Mouse (Mus musculus): ENCODE data around the gene Dmrtc2. TPM values are rescaled to one million over a fixed set of nuclear protein-coding genes. Genes with fewer than 3 reads are reported as not detected.
"Not testable (repeated sequence)": the region's sequence is repeated elsewhere in the genome, so short reads cannot be mapped to it uniquely, and the experiment has no call there.

Dmrtc2 gene
- total RNA-seq, 2 experiments from 2014 or later: not detected

DNA sequence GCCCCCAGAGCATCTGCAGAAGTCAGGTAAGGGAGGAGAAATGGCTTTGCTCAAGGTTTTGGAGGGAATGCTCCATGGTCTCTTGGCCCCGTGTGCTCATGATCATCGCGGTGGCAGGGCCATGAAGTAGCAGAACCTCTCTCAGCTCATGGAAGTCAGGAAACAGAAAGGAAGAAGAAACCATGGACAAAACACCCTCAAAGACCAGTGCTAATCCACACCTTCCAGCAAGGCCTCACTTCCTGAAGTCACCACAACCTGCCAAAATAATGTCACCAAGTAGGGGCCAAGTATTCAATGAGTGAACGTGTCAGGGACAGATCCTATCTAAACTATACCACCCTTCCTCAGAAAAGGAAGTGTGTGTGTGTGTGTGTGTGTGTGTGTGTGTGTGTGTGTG is 7.0 kb upstream of the Dmrtc2 start:
- no peak for DNase-seq (ENCODE audit: low spot score in 2 of 2)

DNA sequence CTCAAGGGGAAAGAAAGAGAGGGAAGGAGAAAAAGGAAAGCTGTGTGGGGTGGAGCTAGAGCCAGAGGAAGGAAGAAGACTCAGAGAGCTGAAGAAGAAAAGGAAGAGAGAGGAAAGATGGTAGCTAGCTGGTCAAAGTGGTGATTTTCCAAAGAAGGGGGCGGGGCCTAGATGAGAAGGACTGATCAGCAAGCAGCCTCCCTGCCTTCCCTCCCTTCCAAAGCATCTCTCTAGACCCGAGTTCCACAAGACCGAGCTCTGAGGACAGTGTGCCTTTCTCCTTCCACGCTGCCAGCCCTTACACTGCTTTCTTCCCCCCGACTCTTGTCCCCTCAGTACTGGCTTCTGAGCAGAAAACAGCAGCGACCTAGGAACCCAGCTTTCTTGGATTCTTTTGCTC is 5.7 kb upstream of the Dmrtc2 start:
- intact Hi-C loops (cut with DNase I): no loop called here
- no peak for DNase-seq (ENCODE audit: low spot score in 2 of 2)

More for the DNA sequence above, 7.0 kb upstream of the Dmrtc2 start:
- intact Hi-C loops (cut with DNase I): no loop called here

DNA sequence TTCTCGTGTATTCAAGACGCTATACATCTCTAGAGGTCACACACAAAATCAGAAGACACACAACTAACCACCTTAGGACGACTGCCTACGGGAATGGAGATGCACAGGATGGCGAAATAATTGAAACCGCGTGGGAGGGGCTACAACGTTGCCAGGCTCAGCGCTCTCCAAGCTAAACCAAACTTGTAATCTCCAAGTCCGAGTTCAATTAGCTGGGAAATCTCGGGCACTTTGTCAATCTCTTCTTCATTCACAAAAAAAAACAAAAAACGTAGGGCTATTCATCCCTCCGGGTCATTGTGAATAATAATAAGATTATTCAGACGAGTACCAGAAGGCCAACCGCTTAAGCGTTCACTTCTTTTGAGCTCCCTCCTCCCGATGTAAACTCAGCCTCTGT is 777 bp upstream of the Dmrtc2 start:
- intact Hi-C loops (cut with DNase I): no loop called here
- no peak for DNase-seq (ENCODE audit: low spot score in 2 of 2)

DNA sequence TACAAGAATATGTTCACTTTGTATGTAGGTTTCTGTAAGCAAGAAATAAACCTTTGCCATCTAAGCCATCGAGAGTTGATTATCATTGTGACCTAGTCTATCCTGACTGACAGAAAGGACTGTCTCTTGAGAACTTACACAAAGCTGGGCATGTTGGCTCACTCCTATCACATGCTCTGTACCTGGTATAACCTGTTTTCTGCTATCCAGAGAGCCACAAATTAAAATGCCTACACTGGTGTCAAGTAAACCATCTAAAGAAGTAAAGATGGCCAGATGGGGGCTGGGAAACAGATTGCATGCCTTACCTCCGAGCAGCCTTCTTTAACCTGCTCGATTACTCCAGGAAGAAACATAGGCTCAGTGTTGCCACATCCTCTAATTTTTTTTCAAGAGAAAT is 7.7 kb downstream of the Dmrtc2 start:
- intact Hi-C loops (cut with DNase I): no loop called here
- DNase-seq (ENCODE audit: low spot score in 2 of 2): no peak

DNA sequence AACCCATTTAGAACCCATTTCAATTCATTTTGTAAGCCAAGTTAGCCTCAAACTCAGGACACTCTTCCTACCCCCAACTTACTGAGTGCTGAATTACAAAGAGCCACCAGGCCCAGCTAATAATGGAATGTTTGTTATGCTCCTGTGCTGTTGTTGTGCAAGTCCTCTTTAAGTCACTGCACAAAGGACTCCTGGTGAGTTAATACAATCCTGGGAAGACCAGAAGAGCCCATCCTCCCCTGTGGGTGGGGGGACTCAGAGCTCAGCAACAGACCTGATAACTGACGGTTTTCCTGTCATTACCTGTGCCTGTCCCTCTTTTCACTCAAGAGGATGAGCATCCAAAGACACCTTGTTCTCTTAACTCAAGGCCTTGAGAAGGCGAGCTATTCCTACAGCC is 9.8 kb downstream of the Dmrtc2 start:
- intact Hi-C loops (cut with DNase I): no loop called here
- DNase-seq (ENCODE audit: low spot score in 2 of 2): no peak

DNA sequence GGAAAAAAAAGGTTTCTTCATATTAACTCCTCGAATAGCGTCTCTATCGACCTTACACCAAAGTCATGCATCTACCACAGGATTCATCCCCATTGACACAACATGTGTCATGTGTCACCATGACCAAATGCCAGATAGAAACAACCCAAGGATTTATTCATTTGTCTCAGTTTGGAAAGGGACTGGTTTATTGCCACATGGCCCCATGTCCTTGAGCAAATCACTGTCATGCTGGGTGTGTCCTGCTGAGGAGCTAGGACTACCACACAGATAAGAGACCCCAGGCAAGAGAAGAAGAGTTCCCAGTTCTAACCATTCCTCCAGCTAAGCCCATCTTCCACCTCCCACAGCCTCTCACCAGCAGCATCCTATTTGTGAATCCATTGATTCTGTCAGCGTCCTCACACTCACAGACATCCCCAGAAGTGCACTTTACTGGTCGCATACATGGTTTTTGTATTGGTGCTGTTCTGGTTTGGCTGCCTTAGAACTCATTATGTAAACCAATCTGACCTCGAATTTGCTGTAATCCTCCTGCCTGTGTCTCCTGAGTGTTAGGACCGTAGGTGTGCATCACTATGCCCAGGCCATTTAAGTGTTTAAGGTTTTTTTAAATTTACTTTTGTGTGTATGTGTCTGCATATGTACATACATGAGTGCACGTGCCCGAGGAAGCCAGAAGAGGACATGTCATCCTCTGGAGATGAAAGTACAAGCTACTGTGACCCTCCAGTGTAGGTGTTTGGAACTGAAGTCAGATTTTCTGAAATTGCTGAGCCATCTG is 12.8 kb downstream of the Dmrtc2 start:
- intact Hi-C loops (cut with DNase I): no loop called here

DNA sequence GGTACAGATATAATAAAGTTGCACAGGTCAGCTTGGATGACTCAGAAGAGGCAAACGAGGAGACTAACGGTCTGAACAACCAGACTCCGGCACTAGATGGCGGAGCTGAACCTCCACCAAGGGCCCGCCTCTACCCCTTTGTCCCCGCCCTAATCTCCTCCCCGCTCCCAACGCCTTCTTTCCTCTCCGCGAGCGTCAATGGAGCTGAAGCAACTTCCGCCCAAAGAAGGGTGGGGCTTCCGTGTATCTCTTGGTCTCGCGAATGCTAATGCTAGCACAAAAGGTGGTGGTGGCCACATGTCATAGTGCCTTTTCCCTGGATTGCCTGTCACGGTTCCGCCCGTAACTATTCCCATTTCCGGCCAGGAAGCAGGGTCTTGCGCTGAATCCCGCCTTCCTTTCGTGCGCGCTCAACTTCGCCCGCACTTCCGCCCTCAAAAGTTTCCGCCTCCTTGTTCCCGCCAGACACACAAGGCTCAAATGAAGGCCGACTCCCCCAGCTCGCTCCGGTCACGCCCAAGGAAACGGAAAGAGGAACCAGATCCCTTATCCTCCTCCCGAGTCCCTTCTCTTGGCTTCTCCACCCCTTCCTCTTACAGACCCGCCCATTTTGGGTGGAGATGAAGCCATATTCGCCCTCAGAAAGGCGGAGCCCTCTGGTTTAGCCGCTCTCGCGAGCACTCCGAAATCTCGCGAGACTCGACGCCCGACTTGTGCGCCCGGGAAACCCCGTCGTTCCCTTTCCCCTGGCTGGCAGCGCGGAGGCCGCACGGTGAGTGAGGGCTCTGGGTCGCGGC is 14.2 kb downstream of the Dmrtc2 start, which contains the start of gene Rps19:
Gene Rps19, plus strand, starts transcription at position 476 of the 797 bp plus-strand sequence.
- intact Hi-C loops (cut with DNase I): no loop called here
- peak; percentile 98 to 99 for DNase-seq (ENCODE audit: low spot score in 2 of 2)

More for the DNA sequence above, 12.8 kb downstream of the Dmrtc2 start:
- no peak for DNase-seq (ENCODE audit: low spot score in 2 of 2)

DNA sequence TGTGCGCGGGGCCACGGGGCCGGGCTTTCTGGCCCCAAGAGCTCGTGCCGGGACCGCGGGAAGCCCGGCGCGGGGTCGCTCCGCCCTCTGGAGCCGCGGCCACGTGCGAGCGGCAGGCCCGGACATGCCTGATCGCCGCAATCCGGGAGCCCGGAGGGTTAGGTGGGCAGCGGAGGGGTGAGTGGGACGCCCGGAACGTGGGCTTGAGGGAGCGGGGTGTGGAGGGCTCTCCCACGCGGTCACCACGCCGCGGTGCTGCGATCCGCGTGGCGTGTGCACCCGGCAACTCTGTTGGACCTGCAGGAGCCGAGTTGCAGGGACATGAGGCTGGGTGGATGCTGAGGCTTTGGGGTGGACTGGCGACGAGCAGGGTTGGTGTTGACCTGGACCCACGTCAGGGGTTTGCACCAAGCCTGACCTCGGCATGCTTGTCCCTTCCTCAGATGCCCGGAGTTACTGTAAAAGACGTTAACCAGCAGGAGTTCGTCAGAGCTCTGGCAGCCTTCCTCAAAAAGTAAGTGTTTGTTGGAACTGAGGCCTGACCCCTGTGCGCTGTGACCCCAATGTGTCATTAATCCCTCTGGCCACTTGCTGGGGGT is 14.9 kb downstream of the Dmrtc2 start:
- intact Hi-C loops (cut with DNase I): no loop called here
- DNase-seq (ENCODE audit: low spot score in 2 of 2): no peak

DNA sequence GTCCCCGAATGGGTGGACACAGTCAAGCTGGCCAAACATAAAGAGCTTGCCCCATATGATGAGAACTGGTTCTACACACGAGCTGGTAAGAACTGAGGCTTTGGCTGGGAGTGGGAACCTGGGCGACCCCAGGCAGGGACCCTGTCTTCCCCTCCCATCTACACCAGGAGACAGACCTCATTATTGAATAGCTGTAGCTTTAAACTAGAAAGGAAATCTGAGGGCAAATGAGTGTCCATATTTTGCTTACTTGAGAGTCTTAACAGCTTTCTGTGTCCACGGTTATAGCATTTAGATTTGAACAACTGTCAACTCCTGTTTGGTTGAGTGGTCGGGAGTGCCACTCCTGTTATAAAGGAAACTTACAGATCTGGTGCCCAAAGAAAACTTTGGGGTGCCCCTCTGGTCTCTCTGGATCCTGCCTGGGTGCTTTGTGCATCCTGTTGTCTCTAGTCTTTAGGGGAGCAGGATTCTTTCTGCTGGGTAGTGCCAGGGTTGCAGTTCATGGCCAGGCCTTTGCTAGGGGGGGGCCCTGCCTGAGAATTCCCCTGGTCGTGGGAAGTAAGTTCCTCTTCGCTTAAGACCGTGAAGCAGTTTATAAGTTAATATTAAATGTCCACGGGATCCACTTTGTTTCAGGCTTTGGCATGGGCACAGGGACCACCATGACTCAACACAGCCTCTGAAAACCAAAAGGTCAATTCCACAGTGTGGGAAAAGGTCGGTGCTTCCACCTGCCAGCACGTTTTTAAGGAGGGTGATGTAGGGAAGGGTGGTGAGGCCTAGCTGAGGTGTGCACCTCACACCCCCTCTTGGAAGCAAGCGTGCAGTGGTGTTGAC is 15.8 kb downstream of the Dmrtc2 start:
- no peak for DNase-seq (ENCODE audit: low spot score in 2 of 2)
- intact Hi-C loops (cut with DNase I): no loop called here

DNA sequence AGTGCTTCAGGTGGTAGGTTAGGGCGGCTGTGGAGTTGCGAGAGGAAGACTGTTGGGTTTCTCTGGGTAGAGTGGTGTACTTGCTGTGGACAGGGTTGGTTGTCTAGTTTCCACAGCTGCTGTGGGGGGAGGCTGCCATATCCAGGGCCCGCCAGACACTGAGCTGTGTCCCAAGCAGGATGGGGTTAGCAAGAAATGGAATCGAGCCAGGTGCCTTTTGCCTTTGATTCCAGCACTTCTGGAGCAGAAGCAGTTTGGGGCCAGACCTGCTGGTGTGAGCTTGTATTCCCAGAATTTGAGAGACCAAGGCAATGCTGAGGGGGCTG is 16.4 kb downstream of the Dmrtc2 start:
- intact Hi-C loops (cut with DNase I): no loop called here
- no peak for DNase-seq (ENCODE audit: low spot score in 2 of 2)

DNA sequence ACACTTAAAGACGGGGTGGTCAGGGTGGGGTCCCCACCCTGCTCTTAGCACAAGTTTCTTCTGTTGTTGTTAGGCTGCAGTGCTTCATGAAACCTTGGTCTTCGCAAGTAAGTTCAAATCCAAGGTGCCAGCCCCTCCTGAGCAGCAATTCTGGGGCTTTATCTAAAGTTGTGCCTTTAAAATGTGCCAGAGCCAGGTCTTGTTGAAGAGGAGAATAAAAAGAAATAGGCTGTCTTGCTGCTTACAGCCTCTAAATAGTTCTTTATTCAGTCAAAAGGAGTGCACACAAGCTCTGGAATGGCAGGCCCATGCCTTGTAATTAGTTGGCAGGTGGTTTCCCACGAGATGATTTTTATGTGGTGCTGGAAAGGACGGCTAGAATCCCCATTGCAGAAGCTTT is 17.2 kb downstream of the Dmrtc2 start:
- DNase-seq (ENCODE audit: low spot score in 2 of 2): no peak
- intact Hi-C loops (cut with DNase I): no loop called here

DNA sequence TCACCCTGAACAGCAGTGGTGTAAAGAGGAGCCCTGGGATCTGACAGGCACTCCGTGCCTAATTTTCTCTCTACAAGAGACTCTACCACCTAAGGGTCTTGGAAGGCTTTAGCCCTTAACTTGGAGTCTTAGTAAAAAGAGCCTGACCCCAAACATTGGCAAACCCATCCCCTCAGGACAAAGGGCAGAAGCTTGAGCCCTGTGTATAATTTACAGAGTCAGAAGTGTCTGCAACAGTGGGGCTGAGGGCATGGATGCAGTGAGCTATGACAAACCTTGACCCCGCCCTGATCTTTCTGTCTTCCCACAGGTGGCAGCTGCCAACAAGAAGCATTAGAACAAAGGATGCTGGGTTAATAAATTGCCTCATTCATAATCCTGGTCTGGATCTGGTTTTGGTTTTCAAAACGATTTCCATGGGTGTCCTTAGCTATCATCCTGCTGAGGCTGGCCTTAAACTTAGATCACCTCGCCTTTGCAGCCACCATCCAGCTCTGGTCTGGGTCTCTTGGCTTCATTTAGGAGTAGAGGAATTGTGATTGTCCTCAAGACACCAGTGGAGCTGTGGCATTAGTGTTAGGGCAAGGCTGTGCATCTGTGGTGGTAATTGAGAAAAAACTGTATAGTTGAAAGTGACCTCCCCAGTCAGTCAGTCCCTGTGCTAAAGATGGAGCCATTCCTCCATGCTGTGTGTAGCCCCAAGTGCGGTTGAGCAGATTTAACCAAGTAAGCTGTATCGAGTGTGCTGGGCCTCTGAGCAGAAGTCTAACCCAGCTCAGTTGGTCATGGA is 19.8 kb downstream of the Dmrtc2 start:
- DNase-seq (ENCODE audit: low spot score in 2 of 2): no peak
- intact Hi-C loops (cut with DNase I): loop anchor here (2.0 kb wide), 1 partner anchor 77 kb away; no protein-coding TSS in a partner anchor

DNA sequence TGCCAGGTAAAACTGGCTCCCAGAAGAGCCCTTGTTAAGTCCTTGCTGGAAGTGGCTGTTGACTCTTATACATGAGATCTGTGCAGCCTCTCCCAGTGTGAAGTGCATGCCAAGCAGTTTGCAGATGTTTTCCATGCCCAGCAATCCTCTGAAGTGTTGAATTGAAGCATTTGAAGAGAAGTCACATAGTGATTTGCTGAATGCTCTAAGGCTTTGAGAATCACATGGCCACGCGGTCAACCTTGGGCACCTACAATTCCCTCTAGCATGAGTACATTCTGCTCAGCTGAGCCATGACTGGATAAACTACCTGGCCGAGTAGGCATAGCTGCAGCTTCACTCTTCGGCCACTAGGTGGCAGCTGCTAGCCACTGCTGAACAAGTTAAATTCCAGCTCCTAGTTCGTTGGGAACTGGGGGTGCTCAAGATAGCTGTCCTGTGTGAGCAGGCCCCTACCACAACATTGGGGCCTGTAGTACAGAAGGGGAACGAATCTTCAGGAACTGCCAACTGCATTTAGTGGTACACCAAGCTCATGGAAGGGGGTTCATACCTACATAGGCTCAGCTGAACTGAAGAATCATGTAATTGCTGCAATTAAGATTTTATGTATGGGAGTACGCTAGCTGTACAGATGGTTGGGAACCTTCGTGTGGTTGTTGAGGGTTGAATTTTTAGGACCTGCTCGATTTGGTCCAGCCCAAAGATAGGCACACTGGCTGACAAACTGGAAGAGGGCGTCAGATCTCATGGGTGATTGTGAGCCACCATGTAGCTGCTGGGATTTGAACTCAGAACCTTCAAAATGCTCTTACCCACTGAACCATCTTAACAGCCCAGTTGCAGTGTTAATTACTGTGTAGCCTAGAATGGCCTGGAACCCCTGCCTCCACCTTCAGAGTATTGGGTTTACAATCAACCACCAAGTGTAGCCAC is 20.7 kb downstream of the Dmrtc2 start:
- intact Hi-C loops (cut with DNase I): loop anchor here (2.0 kb wide), 1 partner anchor 76 kb away; no protein-coding TSS in a partner anchor
- DNase-seq (ENCODE audit: low spot score in 2 of 2): peak; percentile 79 to 85

DNA sequence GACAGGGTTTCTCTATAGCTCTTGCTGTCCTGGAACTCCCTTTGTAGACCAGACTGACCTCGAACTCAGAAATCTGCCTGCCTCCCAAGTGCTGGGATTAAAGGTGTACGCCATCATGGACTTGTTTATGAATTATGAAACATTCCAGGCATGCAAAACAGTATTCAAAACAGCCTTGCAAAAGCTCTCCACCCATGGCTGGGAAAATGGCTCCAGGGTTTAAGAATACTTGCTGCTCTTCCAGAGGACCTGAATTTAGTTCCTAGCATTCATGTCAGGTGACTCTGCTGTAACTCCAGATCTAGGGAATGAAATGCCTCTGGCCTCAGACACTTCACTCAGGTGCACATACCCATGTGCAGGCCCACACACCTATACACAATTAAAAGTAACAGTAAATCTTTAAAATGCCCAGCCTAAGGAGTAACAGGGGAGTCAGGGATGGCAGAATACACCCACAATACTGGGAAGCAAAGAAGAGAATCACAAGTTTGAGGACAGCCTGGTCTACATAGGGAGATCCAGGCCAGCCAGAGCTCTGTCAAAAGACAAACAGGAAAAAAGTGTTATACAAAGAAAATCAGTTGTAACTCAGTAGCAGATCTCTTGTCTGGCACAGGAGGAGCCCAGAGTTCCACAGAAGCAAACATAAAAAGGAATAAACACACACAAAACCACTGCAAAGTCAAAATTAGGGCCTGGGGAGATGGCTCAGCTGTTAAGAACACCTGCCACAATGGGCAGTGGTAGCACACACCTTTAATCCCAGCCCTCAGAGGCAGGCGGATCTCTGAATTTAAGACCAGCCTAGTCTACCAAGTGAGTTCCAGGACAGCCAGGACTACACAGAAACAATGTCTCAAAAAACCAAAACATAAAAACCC is 21.6 kb downstream of the Dmrtc2 start:
- intact Hi-C loops (cut with DNase I): loop anchor here (2.0 kb wide), 1 partner anchor 75 kb away; no protein-coding TSS in a partner anchor
- no peak for DNase-seq (ENCODE audit: low spot score in 2 of 2)

DNA sequence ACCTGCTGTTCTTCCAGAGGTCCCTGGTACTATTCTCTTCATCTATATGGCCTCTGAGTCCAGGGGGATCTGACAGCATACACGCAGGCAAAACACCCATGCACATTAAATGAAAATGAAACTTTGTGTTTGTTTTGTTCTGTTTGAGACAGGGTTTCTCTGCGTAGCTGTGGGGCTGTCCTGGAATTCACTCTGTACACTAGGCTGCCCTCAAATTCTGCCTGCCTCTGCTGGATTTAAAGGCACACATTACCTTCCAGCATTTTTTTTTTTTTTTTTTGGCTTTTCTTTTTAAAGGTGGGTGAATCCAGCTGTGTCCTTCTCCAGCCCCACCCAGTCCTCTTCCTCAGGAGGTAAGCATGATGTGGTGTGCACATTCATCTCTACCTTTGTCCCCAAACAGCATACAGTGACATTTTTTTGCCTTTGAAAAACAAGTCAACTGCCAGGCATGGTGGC is 22.3 kb downstream of the Dmrtc2 start:
- intact Hi-C loops (cut with DNase I): no loop called here
- no peak for DNase-seq (ENCODE audit: low spot score in 2 of 2)

DNA sequence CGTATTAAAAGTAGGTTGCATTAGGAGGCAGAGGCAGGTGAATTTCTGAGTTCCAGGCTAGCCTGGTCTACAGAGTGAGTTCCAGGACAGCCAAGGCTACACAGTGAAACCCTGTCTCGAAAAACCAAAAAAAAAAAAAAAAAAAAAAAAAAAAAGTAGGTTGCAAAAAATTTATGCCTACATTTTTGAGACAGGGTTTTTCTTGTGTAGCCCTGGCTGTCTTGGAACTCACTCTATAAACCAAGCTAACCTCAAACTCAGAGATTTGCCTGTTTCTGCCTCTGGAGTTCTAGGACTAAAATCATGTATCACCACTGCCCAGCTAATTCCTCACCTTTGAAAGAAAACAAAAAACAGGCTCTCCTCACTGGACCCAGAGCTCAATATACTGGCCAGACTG is 25.9 kb downstream of the Dmrtc2 start:
- intact Hi-C loops (cut with DNase I); DNase-seq (ENCODE audit: low spot score in 2 of 2): not testable (repeated sequence)

DNA sequence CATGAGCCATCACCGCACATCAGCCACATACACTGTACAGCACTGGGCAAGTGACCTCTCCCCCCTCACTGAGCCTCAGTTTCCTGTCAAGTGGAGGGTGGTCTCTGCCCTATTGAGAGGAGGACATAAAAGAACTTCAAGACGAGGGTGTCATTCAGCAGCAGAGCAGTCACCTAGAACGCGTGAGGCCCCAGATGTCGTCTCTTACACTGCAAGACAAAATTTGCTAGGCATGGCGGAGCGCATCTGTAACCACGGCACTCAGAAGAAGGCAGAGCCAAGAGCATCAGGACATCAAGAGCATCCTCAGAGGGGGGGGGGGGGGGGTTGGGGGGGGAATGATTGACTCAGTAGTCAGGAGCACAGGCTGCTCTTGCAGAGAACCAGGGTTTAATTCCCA is 26.4 kb downstream of the Dmrtc2 start:
- DNase-seq (ENCODE audit: low spot score in 2 of 2): no peak
- intact Hi-C loops (cut with DNase I): no loop called here
